Mouse (Mus musculus) thymus, adult 2 months (tissue): Measurements from ENCODE around the gene 1700025C18Rik.

ENCODE experiments used
- CTCF ChIP-seq: fragments of 200-500 bp; IDR thresholded peaks from 2 replicates; pipeline ENCODE4 v1.5.1; 2012; ENCODE audit warnings: mild to moderate bottlenecking, control low read depth, low read length, moderate library complexity, borderline replicate concordance; ENCODE audit not compliant: control insufficient read depth, poor library complexity, insufficient read depth; ENCODE audit errors: extremely low read depth
- POLR2A ChIP-seq: fragments of 200-500 bp; IDR thresholded peaks from 2 replicates; pipeline ENCODE4 v1.6.1; 2012; ENCODE audit warnings: mild to moderate bottlenecking, low read length, control low read depth, moderate library complexity; ENCODE audit not compliant: control insufficient read depth, poor library complexity, insufficient read depth; ENCODE audit errors: extremely low read depth

GRCm38 (mm10) chr2:165133566-165133965 is 43.0 kb upstream of the 1700025C18Rik start:
- TF ChIP-seq CTCF (no peak), POLR2A (no peak)
